12 mouse cellular contexts compared by ENCODE assay signal in genomic region chr3:87778283-87778682, GRCm38 (mm10). TPM values are rescaled to one million over a fixed set of nuclear protein-coding genes. Genes with fewer than 3 reads are reported as not detected.
DNase-seq lines count a peak whose midpoint lies in the region; ATAC-seq lines count a peak whose summit lies in the region.
"Had no signal": no experiment of that assay in that cellular context is flagged by ENCODE, and none has a peak within 500 bp of the region (broad histone marks: within the 10 kb centered on the region; RNA-seq: fewer than 3 reads in every experiment).

No protein-coding gene starts in this region.

- H3K9ac ChIP-seq in embryonic facial prominence, embryonic 14.5 days (ENCODE audit: low read depth, low read length) = peak overlapping the region; percentile 17; the same call in 1 of the 2 replicates
- H3K9ac ChIP-seq in hindbrain, embryonic 15.5 days = no peak overlapping the region
- H3K9ac ChIP-seq in midbrain, embryonic 15.5 days = no peak overlapping the region

- H3K27me3 ChIP-seq in embryonic facial prominence, embryonic 14.5 days (replicated peaks; ENCODE audit: control insufficient read depth, insufficient read depth, low read length) = peaks cover 9% of the 10 kb centered on the region; the same call in 1 of the 2 replicates
- no peaks in the 10 kb centered on the region for H3K27me3 ChIP-seq in hindbrain, embryonic 15.5 days
- peaks cover 6% of the 10 kb centered on the region; the same call in 1 of the 2 replicates for H3K27me3 ChIP-seq in midbrain, embryonic 15.5 days (replicated peaks)

- DNase-seq in left cerebral cortex, postnatal 4 days = peak; percentile 35
- DNase-seq in left cerebral cortex, postnatal 14 days (ENCODE audit: low spot score in 2 of 2) = no peak
- DNase-seq in embryonic facial prominence, embryonic 14.5 days (ENCODE audit: low spot score) = no peak
- DNase-seq in embryo, embryonic 10.5 days (ENCODE audit: low spot score) = no peak
- DNase-seq: gastrocnemius, postnatal 14 days; heart, postnatal 10 days; layer of hippocampus, postnatal 36 days; right cerebral cortex, postnatal 14 days had no signal

- no peak overlapping the region for H3K4me3 ChIP-seq in embryonic facial prominence, embryonic 14.5 days (ENCODE audit: low read depth, low read length)
- no peak overlapping the region for H3K4me3 ChIP-seq in hindbrain, embryonic 15.5 days
- H3K4me3 ChIP-seq in midbrain, embryonic 15.5 days = no peak overlapping the region

- ATAC-seq in embryonic facial prominence, embryonic 14.5 days (ENCODE audit: low read depth) = no peak
- no peak for ATAC-seq in hindbrain, embryonic 15.5 days (ENCODE audit: low FRiP score, low read depth)
- ATAC-seq in midbrain, embryonic 15.5 days (replicated peaks) = no peak
- no peak for ATAC-seq in megakaryocyte, adult 5-6 weeks (ENCODE audit: poor library complexity, severe bottlenecking)

- no peaks in the 10 kb centered on the region for H3K9me3 ChIP-seq in embryonic facial prominence, embryonic 14.5 days (ENCODE audit: control insufficient read depth, low read length)
- no peaks in the 10 kb centered on the region for H3K9me3 ChIP-seq in hindbrain, embryonic 15.5 days
- no peaks in the 10 kb centered on the region for H3K9me3 ChIP-seq in midbrain, embryonic 15.5 days

- H3K36me3 ChIP-seq in embryonic facial prominence, embryonic 14.5 days (ENCODE audit: control insufficient read depth, insufficient read depth, low read length) = no peaks in the 10 kb centered on the region
- H3K36me3 ChIP-seq in hindbrain, embryonic 15.5 days = no peaks in the 10 kb centered on the region
- H3K36me3 ChIP-seq in midbrain, embryonic 15.5 days (replicated peaks) = no peaks in the 10 kb centered on the region

- peak overlapping the region; percentile 15; the same call in 1 of the 2 replicates for H3K4me2 ChIP-seq in embryonic facial prominence, embryonic 14.5 days (ENCODE audit: low read depth, low read length)
- H3K4me2 ChIP-seq in hindbrain, embryonic 15.5 days = peak overlapping the region; percentile 35
- peak overlapping the region; percentile 15; the same call in 1 of the 2 replicates for H3K4me2 ChIP-seq in midbrain, embryonic 15.5 days

- H3K4me1 ChIP-seq in embryonic facial prominence, embryonic 14.5 days (ENCODE audit: control insufficient read depth, insufficient read depth, low read length) = peaks cover 12% of the 10 kb centered on the region; the same call in 1 of the 2 replicates
- H3K4me1 ChIP-seq in hindbrain, embryonic 15.5 days (replicated peaks) = peaks cover 25% of the 10 kb centered on the region
- H3K4me1 ChIP-seq in midbrain, embryonic 15.5 days = peaks cover 20% of the 10 kb centered on the region

- 40% methylated on average over 23 of the region's 23 CpGs for WGBS in embryonic facial prominence, embryonic 14.5 days
- WGBS in hindbrain, embryonic 15.5 days = 34% methylated on average over 23 of the region's 23 CpGs
- 45% methylated on average over 23 of the region's 23 CpGs for WGBS in midbrain, embryonic 15.5 days

- intact Hi-C loops in left cerebral cortex, postnatal 4 days (cut with DNase I) = no loop called here
- intact Hi-C loops in left cerebral cortex, postnatal 14 days (cut with DNase I) = no loop called here

- no peak overlapping the region for H3K27ac ChIP-seq in embryonic facial prominence, embryonic 14.5 days (replicated peaks; ENCODE audit: low read depth, low read length)
- H3K27ac ChIP-seq in hindbrain, embryonic 15.5 days (replicated peaks) = no peak overlapping the region
- H3K27ac ChIP-seq in midbrain, embryonic 15.5 days = no peak overlapping the region

RNA-seq across cellular contexts. Expression of gene Ntrk1, which starts 16.7 kb away (rescaled TPM):
- total RNA-seq in left cerebral cortex, postnatal 4 days (2021) = under 1 TPM; 0.38 to 0.93 TPM
- total RNA-seq in left cerebral cortex, postnatal 14 days (2021) = under 1 TPM in 1 of 2 experiments, not detected in 1; 0.61 TPM
- 16.2 and 19.5 TPM in 2 replicates for polyA plus RNA-seq in embryonic facial prominence, embryonic 14.5 days (2014; fragmentation: Nextera tagmentation; extraction: Ambion mirVana)
- 6.6 and 17.2 TPM in 2 replicates for polyA plus RNA-seq in hindbrain, embryonic 15.5 days (2015; fragmentation: Nextera tagmentation; extraction: Ambion mirVana)
- polyA plus RNA-seq in midbrain, embryonic 15.5 days (2015; fragmentation: Nextera tagmentation; extraction: Ambion mirVana) = 1.0 and 1.6 TPM in 2 replicates
- not detected in 2 replicates for total RNA-seq in megakaryocyte, adult 5-6 weeks (2015)
- not detected in 2 replicates for total RNA-seq in megakaryocyte, adult 5-6 weeks (2017)
- total RNA-seq: gastrocnemius, postnatal 14 days; monocyte, adult 5-6 weeks had no signal

RNA-seq across cellular contexts. Expression of gene Insrr, which starts 18.5 kb away (rescaled TPM):
- 1 to 10 TPM in 1 of 2 experiments, under 1 TPM in 1; 0.70 to 1.9 TPM for total RNA-seq in left cerebral cortex, postnatal 4 days (2021)
- under 1 TPM; 0.57 to 0.66 TPM for total RNA-seq in left cerebral cortex, postnatal 14 days (2021)
- 1.2 and 1.6 TPM in 2 replicates for polyA plus RNA-seq in embryonic facial prominence, embryonic 14.5 days (2014; fragmentation: Nextera tagmentation; extraction: Ambion mirVana)
- polyA plus RNA-seq in hindbrain, embryonic 15.5 days (2015; fragmentation: Nextera tagmentation; extraction: Ambion mirVana) = 0.67 and 1.2 TPM in 2 replicates
- 0.66 and 0.69 TPM in 2 replicates for polyA plus RNA-seq in midbrain, embryonic 15.5 days (2015; fragmentation: Nextera tagmentation; extraction: Ambion mirVana)
- not detected in 2 replicates for total RNA-seq in megakaryocyte, adult 5-6 weeks (2015)
- not detected in 2 replicates for total RNA-seq in megakaryocyte, adult 5-6 weeks (2017)
- total RNA-seq: monocyte, adult 5-6 weeks had no signal

RNA-seq across cellular contexts. Expression of gene Lrrc71, which starts 29.9 kb away (rescaled TPM):
- 1 to 10 TPM in 1 of 2 experiments, under 1 TPM in 1; 0.46 to 1.4 TPM for total RNA-seq in left cerebral cortex, postnatal 4 days (2021)
- under 1 TPM; 0.21 to 0.55 TPM for total RNA-seq in left cerebral cortex, postnatal 14 days (2021)
- 0.60 and 1.5 TPM in 2 replicates for polyA plus RNA-seq in embryonic facial prominence, embryonic 14.5 days (2014; fragmentation: Nextera tagmentation; extraction: Ambion mirVana)
- polyA plus RNA-seq in hindbrain, embryonic 15.5 days (2015; fragmentation: Nextera tagmentation; extraction: Ambion mirVana) = 0.39 and 0.49 TPM in 2 replicates
- 0.84 and 0.89 TPM in 2 replicates for polyA plus RNA-seq in midbrain, embryonic 15.5 days (2015; fragmentation: Nextera tagmentation; extraction: Ambion mirVana)
- total RNA-seq in megakaryocyte, adult 5-6 weeks (2015) = not detected in 2 replicates
- 0.04 TPM in 1 of 2 replicates, not detected in the other for total RNA-seq in megakaryocyte, adult 5-6 weeks (2017)

RNA-seq across cellular contexts. Expression of gene Pear1, which starts 45.8 kb away (rescaled TPM):
- 10 to 100 TPM in 1 of 2 experiments, 1 to 10 TPM in 1; 8.0 to 11.5 TPM for total RNA-seq in left cerebral cortex, postnatal 4 days (2021)
- total RNA-seq in left cerebral cortex, postnatal 14 days (2021) = 1 to 10 TPM; 7.3 to 9.1 TPM
- 26.7 and 29.6 TPM in 2 replicates for polyA plus RNA-seq in embryonic facial prominence, embryonic 14.5 days (2014; fragmentation: Nextera tagmentation; extraction: Ambion mirVana)
- 10.3 and 10.9 TPM in 2 replicates for polyA plus RNA-seq in hindbrain, embryonic 15.5 days (2015; fragmentation: Nextera tagmentation; extraction: Ambion mirVana)
- 8.6 and 9.8 TPM in 2 replicates for polyA plus RNA-seq in midbrain, embryonic 15.5 days (2015; fragmentation: Nextera tagmentation; extraction: Ambion mirVana)
- total RNA-seq in megakaryocyte, adult 5-6 weeks (2015) = 1.9 and 4.8 TPM in 2 replicates
- 0.77 and 2.6 TPM in 2 replicates for total RNA-seq in megakaryocyte, adult 5-6 weeks (2017)
